Mouse (Mus musculus): Measurements from ENCODE around the gene Cbx2. TPM values are rescaled to one million over a fixed set of nuclear protein-coding genes. Genes with fewer than 3 reads are reported as not detected.

The Cbx2 gene
- polyA plus RNA-seq, 2 experiments = 29.1 to 35.7 TPM

DNA sequence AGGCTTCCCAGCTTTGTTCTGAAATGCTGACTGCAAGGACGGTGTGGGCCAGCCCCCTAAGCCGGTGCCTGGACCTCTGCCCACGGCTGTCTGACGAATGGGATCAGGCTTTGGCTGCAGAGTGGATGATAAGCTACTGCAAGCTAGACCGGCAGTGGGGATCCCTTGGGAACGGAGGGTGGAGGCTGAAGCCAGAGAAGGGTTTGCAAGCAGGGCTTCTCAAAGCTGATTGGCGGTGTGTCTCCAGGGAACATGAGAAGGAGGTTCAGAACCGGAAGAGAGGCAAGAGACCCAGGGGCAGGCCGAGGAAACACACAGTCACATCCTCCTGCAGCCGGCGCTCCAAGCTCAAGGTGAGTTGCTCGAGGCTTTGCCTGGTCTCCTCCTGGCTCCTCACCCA, 3.4 kb downstream of the Cbx2 start:
- Histone ChIP-seq H3K4me1 (ENCODE audit: control insufficient read depth, insufficient read depth, low read length) (peaks cover 37% of the 10 kb centered on the region), H3K9ac (ENCODE audit: low read depth, low read length, severe bottlenecking) (no peak overlapping the region), H3K27me3 (ENCODE audit: control insufficient read depth, insufficient read depth, low read length) (no peaks in the 10 kb centered on the region), H3K4me2 (replicated peaks; ENCODE audit: low read depth, low read length, severe bottlenecking) (peak overlapping the region; percentile 78; the same call in 1 of the 2 replicates), H3K9me3 (ENCODE audit: control insufficient read depth, low read length) (no peaks in the 10 kb centered on the region), H3K36me3 (ENCODE audit: control insufficient read depth, insufficient read depth, low read length) (peaks cover 54% of the 10 kb centered on the region), H3K4me3 (replicated peaks; ENCODE audit: low read length) (no peak overlapping the region), H3K27ac (replicated peaks; ENCODE audit: low read depth, low read length) (no peak overlapping the region)
- no peak for TF ChIP-seq POLR2A (IDR thresholded peaks at IDR 0.05; ENCODE audit: borderline replicate concordance, extremely low read depth, insufficient read depth, insufficient read length)
- DNase-seq (ENCODE audit: low spot score) (no peak), ATAC-seq (ENCODE audit: low FRiP score, low read depth) (no peak)
- WGBS = 51% methylated on average over 12 of the region's 12 CpGs

DNA sequence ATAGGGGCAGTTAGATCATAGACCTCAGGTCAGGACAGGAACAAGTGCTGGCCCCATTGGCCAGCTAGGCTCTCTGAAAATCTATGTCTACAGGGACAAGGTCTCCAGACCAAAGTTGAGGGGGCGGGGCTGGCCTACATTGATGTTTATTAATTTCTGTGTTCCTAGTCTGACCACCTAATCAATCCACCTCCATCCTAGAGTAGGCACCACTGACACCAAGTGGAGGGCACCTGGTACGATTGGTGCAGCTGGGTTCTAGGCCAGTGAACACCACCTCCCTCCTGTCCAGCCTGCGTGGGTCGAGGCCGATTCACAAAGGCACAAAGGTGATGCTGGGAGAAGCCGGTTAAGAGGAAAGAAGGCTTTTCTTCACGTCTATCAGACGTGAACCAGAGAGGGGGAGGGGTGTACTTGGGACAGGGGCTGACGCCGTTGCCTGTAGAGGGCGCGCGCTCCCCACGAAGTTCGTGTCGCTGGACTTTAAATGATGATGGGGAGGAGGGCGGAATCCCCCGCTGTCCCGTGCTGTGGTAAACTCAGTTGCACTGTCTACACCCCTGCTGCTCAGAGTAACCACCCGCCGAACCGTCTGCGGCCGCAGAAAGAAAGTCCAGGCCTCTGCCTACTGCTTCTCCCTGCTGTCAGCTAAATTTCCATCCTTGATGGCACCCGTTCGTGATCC, 11.3 kb downstream of the Cbx2 start:
- TF ChIP-seq POLR2A (IDR thresholded peaks at IDR 0.05; ENCODE audit: borderline replicate concordance, extremely low read depth, insufficient read depth, insufficient read length) = no peak
- H3K36me3 ChIP-seq (ENCODE audit: control insufficient read depth, insufficient read depth, low read length) = peaks cover 36% of the 10 kb centered on the region
- peak overlapping the region; percentile 19 for H3K4me3 ChIP-seq (replicated peaks; ENCODE audit: low read length)
- H3K4me2 ChIP-seq (replicated peaks; ENCODE audit: low read depth, low read length, severe bottlenecking) = peak overlapping the region; percentile 47
- no peaks in the 10 kb centered on the region for H3K9me3 ChIP-seq (ENCODE audit: control insufficient read depth, low read length)
- H3K27me3 ChIP-seq (ENCODE audit: control insufficient read depth, insufficient read depth, low read length) = peaks cover 43% of the 10 kb centered on the region
- peaks cover 27% of the 10 kb centered on the region for H3K4me1 ChIP-seq (ENCODE audit: control insufficient read depth, insufficient read depth, low read length)
- ATAC-seq (ENCODE audit: low FRiP score, low read depth) (peak; percentile 74), DNase-seq (ENCODE audit: low spot score) (peak; percentile 78)
- WGBS = 1% methylated on average over 26 of the region's 26 CpGs
- H3K27ac ChIP-seq (replicated peaks; ENCODE audit: low read depth, low read length) = no peak overlapping the region
- H3K9ac ChIP-seq (ENCODE audit: low read depth, low read length, severe bottlenecking) = no peak overlapping the region

DNA sequence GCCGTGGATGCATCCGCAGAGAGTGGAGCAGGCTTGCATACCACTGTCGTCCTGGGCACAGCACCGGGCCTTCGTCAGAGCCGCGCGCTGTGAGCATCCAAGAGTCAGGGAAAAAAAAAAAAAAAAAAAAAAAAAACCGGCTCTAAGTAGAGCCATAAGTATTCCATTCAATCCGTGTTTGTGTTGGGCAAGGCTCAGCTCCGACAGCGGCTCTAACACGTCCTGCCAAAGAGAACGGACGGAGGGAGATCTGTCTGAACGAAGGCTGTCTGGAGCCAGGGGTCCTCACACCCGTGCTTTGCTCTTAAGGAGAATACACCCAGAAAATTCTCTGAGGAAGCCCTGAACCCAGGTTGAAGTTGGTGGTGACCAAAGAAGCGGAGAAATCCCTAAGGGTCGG, 11.9 kb downstream of the Cbx2 start:
- H3K9ac ChIP-seq (ENCODE audit: low read depth, low read length, severe bottlenecking) = no peak overlapping the region
- WGBS = 2% methylated on average over 19 of the region's 19 CpGs
- no peak for TF ChIP-seq POLR2A (IDR thresholded peaks at IDR 0.05; ENCODE audit: borderline replicate concordance, extremely low read depth, insufficient read depth, insufficient read length)
- no peaks in the 10 kb centered on the region for H3K9me3 ChIP-seq (ENCODE audit: control insufficient read depth, low read length)
- peak; percentile 7; the same call in 1 of the 2 replicates for ATAC-seq (ENCODE audit: low FRiP score, low read depth)
- H3K36me3 ChIP-seq (ENCODE audit: control insufficient read depth, insufficient read depth, low read length) = peaks cover 32% of the 10 kb centered on the region
- peak overlapping the region; percentile 19 for H3K4me3 ChIP-seq (replicated peaks; ENCODE audit: low read length)
- no peak for DNase-seq (ENCODE audit: low spot score)
- H3K27ac ChIP-seq (replicated peaks; ENCODE audit: low read depth, low read length) = no peak overlapping the region
- H3K4me2 ChIP-seq (replicated peaks; ENCODE audit: low read depth, low read length, severe bottlenecking) = peak overlapping the region; percentile 47
- H3K4me1 ChIP-seq (ENCODE audit: control insufficient read depth, insufficient read depth, low read length) = peaks cover 34% of the 10 kb centered on the region
- peaks cover 43% of the 10 kb centered on the region for H3K27me3 ChIP-seq (ENCODE audit: control insufficient read depth, insufficient read depth, low read length)

DNA sequence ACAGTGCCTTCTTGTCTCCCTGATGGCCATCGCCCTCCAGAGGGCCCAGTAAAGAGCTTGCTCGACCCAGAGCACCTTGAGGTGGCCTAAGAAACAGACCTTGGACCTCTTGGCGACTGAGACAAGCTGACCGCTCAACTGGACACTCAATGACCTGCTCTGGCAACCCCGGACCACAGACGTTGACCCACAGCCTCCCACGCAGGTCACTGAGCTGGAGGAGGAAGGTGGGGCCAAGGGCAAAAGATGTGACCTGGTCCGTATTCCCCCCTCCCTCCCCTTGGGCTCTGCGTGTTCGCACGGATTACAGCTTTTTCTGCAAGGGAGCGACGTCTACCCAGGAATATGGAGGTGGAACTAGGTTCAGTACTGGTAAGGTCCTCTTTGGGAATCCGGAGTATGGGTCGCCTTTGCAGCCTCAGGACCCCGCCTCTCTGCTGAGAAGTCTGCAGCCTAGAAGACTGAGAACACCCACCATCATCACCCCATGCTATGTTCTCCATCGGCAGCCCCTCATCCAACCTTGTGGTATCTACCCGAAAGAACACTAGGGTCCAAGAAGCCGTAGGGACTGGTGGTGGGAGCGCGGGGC, 12.4 kb downstream of the Cbx2 start:
- H3K9me3 ChIP-seq (ENCODE audit: control insufficient read depth, low read length) = no peaks in the 10 kb centered on the region
- H3K36me3 ChIP-seq (ENCODE audit: control insufficient read depth, insufficient read depth, low read length) = peaks cover 27% of the 10 kb centered on the region
- no peak overlapping the region for H3K27ac ChIP-seq (replicated peaks; ENCODE audit: low read depth, low read length)
- H3K4me1 ChIP-seq (ENCODE audit: control insufficient read depth, insufficient read depth, low read length) = peaks cover 39% of the 10 kb centered on the region
- no peak for DNase-seq (ENCODE audit: low spot score)
- H3K4me3 ChIP-seq (replicated peaks; ENCODE audit: low read length) = peak overlapping the region; percentile 19; the same call in 1 of the 2 replicates
- peaks cover 43% of the 10 kb centered on the region for H3K27me3 ChIP-seq (ENCODE audit: control insufficient read depth, insufficient read depth, low read length)
- peak overlapping the region; percentile 47; the same call in 1 of the 2 replicates for H3K4me2 ChIP-seq (replicated peaks; ENCODE audit: low read depth, low read length, severe bottlenecking)
- WGBS = 3% methylated on average over 21 of the region's 21 CpGs
- no peak for ATAC-seq (ENCODE audit: low FRiP score, low read depth)
- TF ChIP-seq POLR2A (IDR thresholded peaks at IDR 0.05; ENCODE audit: borderline replicate concordance, extremely low read depth, insufficient read depth, insufficient read length) = no peak
- no peak overlapping the region for H3K9ac ChIP-seq (ENCODE audit: low read depth, low read length, severe bottlenecking)

DNA sequence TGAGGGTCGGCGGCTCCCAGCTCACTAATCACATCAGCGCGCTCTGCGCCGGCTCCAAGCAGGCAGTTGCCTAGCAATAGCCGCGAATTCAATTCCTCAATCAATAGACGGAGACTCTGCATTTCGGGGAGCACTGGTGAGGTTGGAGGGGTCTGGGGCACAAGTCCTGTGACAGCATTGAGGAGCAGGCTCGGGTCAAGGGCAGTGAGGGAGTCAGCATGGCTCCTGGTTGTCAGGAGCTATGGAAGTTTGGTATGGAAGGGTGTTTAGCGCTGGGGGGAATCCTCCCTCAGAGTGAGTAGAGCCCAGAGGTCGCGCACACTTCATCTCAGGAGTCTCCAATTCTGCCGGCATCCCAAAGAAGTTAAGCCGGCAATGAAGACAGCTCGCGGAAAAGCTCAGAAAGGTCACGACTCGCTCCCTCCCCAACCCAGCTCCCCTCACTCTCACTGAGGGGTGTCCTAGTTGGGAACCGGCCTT, 13.0 kb downstream of the Cbx2 start:
- no peaks in the 10 kb centered on the region for H3K9me3 ChIP-seq (ENCODE audit: control insufficient read depth, low read length)
- H3K27ac ChIP-seq (replicated peaks; ENCODE audit: low read depth, low read length) = no peak overlapping the region
- ATAC-seq (ENCODE audit: low FRiP score, low read depth) = no peak
- no peak for TF ChIP-seq POLR2A (IDR thresholded peaks at IDR 0.05; ENCODE audit: borderline replicate concordance, extremely low read depth, insufficient read depth, insufficient read length)
- no peak overlapping the region for H3K4me2 ChIP-seq (replicated peaks; ENCODE audit: low read depth, low read length, severe bottlenecking)
- H3K9ac ChIP-seq (ENCODE audit: low read depth, low read length, severe bottlenecking) = no peak overlapping the region
- 8% methylated on average over 21 of the region's 21 CpGs for WGBS
- H3K36me3 ChIP-seq (ENCODE audit: control insufficient read depth, insufficient read depth, low read length) = peaks cover 21% of the 10 kb centered on the region
- peaks cover 40% of the 10 kb centered on the region for H3K4me1 ChIP-seq (ENCODE audit: control insufficient read depth, insufficient read depth, low read length)
- H3K4me3 ChIP-seq (replicated peaks; ENCODE audit: low read length) = peak overlapping the region; percentile 13; the same call in 1 of the 2 replicates
- no peak for DNase-seq (ENCODE audit: low spot score)
- H3K27me3 ChIP-seq (ENCODE audit: control insufficient read depth, insufficient read depth, low read length) = peaks cover 43% of the 10 kb centered on the region

All from limb, embryonic 14.5 days (tissue).